Comparison of ENCODE assay signal across 4 mouse cellular contexts in the genomic region with DNA sequence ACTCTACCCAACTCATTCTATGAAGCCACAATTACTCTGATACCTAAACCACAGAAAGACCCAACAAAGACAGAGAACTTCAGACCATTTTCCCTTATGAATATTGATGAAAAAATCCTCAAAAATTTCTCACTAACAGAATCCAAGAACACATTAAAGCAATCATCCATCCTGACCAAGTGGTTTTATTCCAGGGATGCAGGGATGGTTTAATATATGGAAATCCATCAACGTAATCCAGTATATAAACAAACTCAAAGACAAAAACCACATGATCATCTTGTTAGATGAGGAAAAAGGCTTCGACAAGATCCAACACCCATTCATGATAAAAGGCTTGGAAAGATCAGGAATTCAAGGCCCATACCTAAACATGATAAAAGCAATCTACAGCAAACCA.
DNase-seq lines count a peak whose midpoint lies in the region; ATAC-seq lines count a peak whose summit lies in the region.
"Not testable (repeated sequence)": the region's sequence is repeated elsewhere in the genome, so short reads cannot be mapped to it uniquely, and the experiment has no call there.

No protein-coding gene starts in this region.

- not testable (repeated sequence) for H3K36me3 ChIP-seq in hindbrain, embryonic 11.5 days (ENCODE audit: control insufficient read depth, insufficient read depth, low read length); midbrain, embryonic 11.5 days (ENCODE audit: control insufficient read depth, insufficient read depth, low read length)

- 88% methylated on average over 2 of the region's 2 CpGs for WGBS in hindbrain, embryonic 11.5 days
- WGBS in midbrain, embryonic 11.5 days, result 80% methylated on average over 2 of the region's 2 CpGs

- H3K4me2 ChIP-seq in hindbrain, embryonic 11.5 days (replicated peaks; ENCODE audit: low read depth, low read length); midbrain, embryonic 11.5 days: not testable (repeated sequence)

- not testable (repeated sequence) for H3K4me1 ChIP-seq in hindbrain, embryonic 11.5 days (replicated peaks; ENCODE audit: control insufficient read depth, insufficient read depth, low read length); midbrain, embryonic 11.5 days (ENCODE audit: control insufficient read depth, insufficient read depth, low read length)

- not testable (repeated sequence) for H3K4me3 ChIP-seq in hindbrain, embryonic 11.5 days (ENCODE audit: low read depth, low read length); midbrain, embryonic 11.5 days (ENCODE audit: low read depth, low read length)

- H3K27me3 ChIP-seq in hindbrain, embryonic 11.5 days (ENCODE audit: control insufficient read depth, insufficient read depth, low read length); midbrain, embryonic 11.5 days (ENCODE audit: control insufficient read depth, insufficient read depth, low read length): not testable (repeated sequence)

- not testable (repeated sequence) for H3K27ac ChIP-seq in hindbrain, embryonic 11.5 days (ENCODE audit: low read depth, low read length); midbrain, embryonic 11.5 days (ENCODE audit: low read depth, low read length)

- DNase-seq in R1 (ENCODE audit: low read depth, low spot score), result peak; percentile 46
- peak; percentile 4 for DNase-seq in hindbrain, embryonic 11.5 days (ENCODE audit: low spot score)
- DNase-seq in midbrain, embryonic 11.5 days (ENCODE audit: low spot score, missing footprints), result peak; percentile 95
- peak; percentile 19 for DNase-seq in retina, postnatal 1 day

- not testable (repeated sequence) for H3K9me3 ChIP-seq in hindbrain, embryonic 11.5 days (ENCODE audit: control insufficient read depth, low read length); midbrain, embryonic 11.5 days (ENCODE audit: control insufficient read depth, low read length)

- not testable (repeated sequence) for H3K9ac ChIP-seq in hindbrain, embryonic 11.5 days (ENCODE audit: low read depth, low read length); midbrain, embryonic 11.5 days (ENCODE audit: low read length)

- ATAC-seq in hindbrain, embryonic 11.5 days (ENCODE audit: low FRiP score); midbrain, embryonic 11.5 days (ENCODE audit: low FRiP score): not testable (repeated sequence)

Comparison
In these comparisons a context has a peak if more than half of its experiments do, and no peak if none do; other contexts are left out.
1. DNase-seq: peak in every context shown above with its lines; median percentile 95 in midbrain, embryonic 11.5 days; 46 in R1; 19 in retina, postnatal 1 day; 4 in hindbrain, embryonic 11.5 days.